Mouse (Mus musculus) Patski (cell line): ENCODE measurements at regions not wholly inside any gene's neighbourhood (a gene's known extent, or its start where the extent isn't known, plus 50 kb on each side); places are given as distances from the start of the nearest gene placed in this dataset.

ENCODE experiments used
- ATAC-seq: fragments of 100-300 bp; one replicate; pipeline ENCODE4 v1.8.0; 2021
- CTCF ChIA-PET: fragments of 350-600 bp; sonication (Branson Sonifier 250); formaldehyde crosslinking; loops from one replicate; lab custom pipeline; 2022; ENCODE audit warnings: inconsistent platforms; lab: Charles Lee
- POLR2A ChIA-PET: fragments of 350-600 bp; sonication (Branson Sonifier 250); formaldehyde crosslinking; loops from one replicate; lab custom pipeline; 2022; ENCODE audit warnings: antibody characterized with exemption, inconsistent platforms; lab: Charles Lee
- DNase-seq: peaks from one replicate; pipeline ENCODE4 v3.0.0-alpha.2; 2011; ENCODE audit warnings: low read depth, low spot score
- H3K27me3 ChIP-seq: fragments of 371-371 bp; one replicate; pipeline ENCODE4 v1.5.1; 2021
- CTCF ChIP-seq: fragments of 100-300 bp; IDR thresholded peaks from one replicate; pipeline ENCODE4 v1.5.1; 2021
- in situ Hi-C: fragments of 300-500 bp; cut with MboI; formaldehyde crosslinking; loops from 3 replicates; pipeline ENCODE4 v1.11.1; 2018; ENCODE audit warnings: low pct_unique_long_range_greater_than_20kb, mixed read lengths

GRCm38 (mm10) chr5:74874691-74875090, 169.9 kb downstream of the Chic2 start:
- DNase-seq (no peak), ATAC-seq (no peak)
- ChIA-PET CTCF (interaction anchor here (1.3 to 2.1 kb wide), 3 partner anchors 8 to 26 kb away, joined by 4 to 5 read pairs (median 4); no protein-coding TSS in a partner anchor), POLR2A (no interaction called here)
- in situ Hi-C loops: no loop called here
- no peak for TF ChIP-seq CTCF
- no peaks in the 10 kb centered on the region for H3K27me3 ChIP-seq

GRCm38 (mm10) chr5:74870615-74871014, 167.9 kb upstream of the Lnx1 start:
- DNase-seq (no peak), ATAC-seq (no peak)
- in situ Hi-C loops: no loop called here
- no peak for TF ChIP-seq CTCF
- no peaks in the 10 kb centered on the region for H3K27me3 ChIP-seq
- CTCF ChIA-PET: interaction anchor here (0.9 to 1.6 kb wide), 3 partner anchors 12 to 25 kb away, joined by 3 to 5 read pairs (median 3); no protein-coding TSS in a partner anchor
- POLR2A ChIA-PET: no interaction called here

GRCm38 (mm10) chr5:74867113-74867785, 164.5 kb upstream of the Lnx1 start:
- in situ Hi-C loops: no loop called here
- DNase-seq (no peak), ATAC-seq (no peak)
- no peak for TF ChIP-seq CTCF
- POLR2A ChIA-PET: no interaction called here
- CTCF ChIA-PET: interaction anchor here (1.1 to 2.2 kb wide), 2 partner anchors 9 to 13 kb away, joined by 3 to 5 read pairs; no protein-coding TSS in a partner anchor
- H3K27me3 ChIP-seq: no peaks in the 10 kb centered on the region

GRCm38 (mm10) chr5:74866697-74867096, 164.0 kb upstream of the Lnx1 start:
- no peak for TF ChIP-seq CTCF
- DNase-seq (no peak), ATAC-seq (no peak)
- POLR2A ChIA-PET: no interaction called here
- in situ Hi-C loops: no loop called here
- no peaks in the 10 kb centered on the region for H3K27me3 ChIP-seq
- CTCF ChIA-PET: interaction anchor here (0.6 to 2.2 kb wide), 2 partner anchors 10 to 248 kb away, joined by 3 to 5 read pairs; no protein-coding TSS in a partner anchor

GRCm38 (mm10) chr5:74865446-74865845, 162.7 kb upstream of the Lnx1 start:
- CTCF ChIA-PET: interaction anchor here (0.7 to 2.2 kb wide), 4 partner anchors 11 to 69 kb away, joined by 3 to 5 read pairs (median 4); no protein-coding TSS in a partner anchor
- DNase-seq (no peak), ATAC-seq (no peak)
- in situ Hi-C loops: no loop called here
- TF ChIP-seq CTCF: no peak
- POLR2A ChIA-PET: no interaction called here
- H3K27me3 ChIP-seq: no peaks in the 10 kb centered on the region

GRCm38 (mm10) chr5:74864540-74865157, 161.9 kb upstream of the Lnx1 start:
- ChIA-PET POLR2A (interaction anchor here (1.2 kb wide), 1 partner anchor 224 kb away, joined by 4 read pairs; no protein-coding TSS in a partner anchor), CTCF (interaction anchor here (1.3 to 1.8 kb wide), 2 partner anchors 64 to 68 kb away, joined by 3 to 5 read pairs; no protein-coding TSS in a partner anchor)
- in situ Hi-C loops: no loop called here
- peak; percentile 90 for ATAC-seq
- TF ChIP-seq CTCF: no peak
- H3K27me3 ChIP-seq: no peaks in the 10 kb centered on the region
- peak; percentile 98 for DNase-seq

- in situ Hi-C loops: no loop called here
These were observed 158.6 kb upstream of the Lnx1 start for GRCm38 (mm10) chr5:74861297-74861696.

GRCm38 (mm10) chr5:74857861-74858260, 155.1 kb upstream of the Lnx1 start:
- DNase-seq: no peak
- H3K27me3 ChIP-seq: no peaks in the 10 kb centered on the region
- no peak for ATAC-seq
- ChIA-PET CTCF (interaction anchor here (1.4 kb wide), 1 partner anchor 9 kb away, joined by 5 read pairs; no protein-coding TSS in a partner anchor), POLR2A (no interaction called here)
- no peak for TF ChIP-seq CTCF
- in situ Hi-C loops: no loop called here

More at GRCm38 (mm10) chr5:74861297-74861696, 158.6 kb upstream of the Lnx1 start:
- ATAC-seq (no peak), DNase-seq (no peak)
- POLR2A ChIA-PET: interaction anchor here (2.0 kb wide), 1 partner anchor 12 kb away, joined by 4 read pairs; no protein-coding TSS in a partner anchor
- CTCF ChIA-PET: interaction anchor here (0.6 to 2.2 kb wide), 3 partner anchors 11 to 243 kb away, joined by 3 to 5 read pairs (median 4); no protein-coding TSS in a partner anchor
- no peak for TF ChIP-seq CTCF
- no peaks in the 10 kb centered on the region for H3K27me3 ChIP-seq

- no peak for DNase-seq
- no peaks in the 10 kb centered on the region for H3K27me3 ChIP-seq
- TF ChIP-seq CTCF: no peak
- ChIA-PET POLR2A (no interaction called here), CTCF (no interaction called here)
- no peak for ATAC-seq
- in situ Hi-C loops: no loop called here
These were observed 154.4 kb upstream of the Lnx1 start for GRCm38 (mm10) chr5:74857161-74857560.

- no peak for DNase-seq
- in situ Hi-C loops: no loop called here
- no peak for TF ChIP-seq CTCF
- CTCF ChIA-PET: interaction anchor here (1.1 to 1.7 kb wide), 3 partner anchors 9 to 15 kb away, joined by 3 to 5 read pairs (median 3); no protein-coding TSS in a partner anchor
- POLR2A ChIA-PET: no interaction called here
- no peaks in the 10 kb centered on the region for H3K27me3 ChIP-seq
- ATAC-seq: no peak
These were observed 145.1 kb upstream of the Lnx1 start for GRCm38 (mm10) chr5:74847824-74848223.

GRCm38 (mm10) chr5:74846674-74847073, 144.0 kb upstream of the Lnx1 start:
- no peak for TF ChIP-seq CTCF
- ATAC-seq (no peak), DNase-seq (no peak)
- ChIA-PET CTCF (interaction anchor here (1.6 to 1.9 kb wide), 2 partner anchors 8 to 13 kb away, joined by 3 to 9 read pairs; no protein-coding TSS in a partner anchor), POLR2A (no interaction called here)
- in situ Hi-C loops: no loop called here
- no peaks in the 10 kb centered on the region for H3K27me3 ChIP-seq
